Mouse (Mus musculus) embryonic fibroblast, embryonic 13.5 days (primary cell): ENCODE results near the gene Fscn2.

Source experiments
- CTCF ChIP-seq: IDR thresholded peaks from 2 replicates; pipeline ENCODE4 v1.5.1; 2011; ENCODE audit warnings: mild to moderate bottlenecking, control low read depth, low read length, moderate library complexity, borderline replicate concordance; ENCODE audit not compliant: insufficient read depth
- POLR2A ChIP-seq: IDR thresholded peaks from 2 replicates; pipeline ENCODE4 v1.6.1; 2011; ENCODE audit warnings: low read depth, mild to moderate bottlenecking, control low read depth, low read length, moderate library complexity

GRCm38 (mm10) chr11:120404814-120405213, 43.5 kb downstream of the Fscn2 start:
- TF ChIP-seq POLR2A (no peak), CTCF (no peak)
